Mouse (Mus musculus) bone marrow macrophage, adult 2 months (primary cell): Measurements from ENCODE around the gene Adamts7.

Experiments
- CTCF ChIP-seq: IDR thresholded peaks from 2 replicates; pipeline ENCODE4 v1.5.1; 2012; ENCODE audit warnings: low read depth, mild to moderate bottlenecking, low read length, moderate library complexity
- POLR2A ChIP-seq: IDR thresholded peaks from 2 replicates; pipeline ENCODE4 v1.6.1; 2012; ENCODE audit warnings: mild to moderate bottlenecking, low read depth, low read length, borderline replicate concordance

DNA sequence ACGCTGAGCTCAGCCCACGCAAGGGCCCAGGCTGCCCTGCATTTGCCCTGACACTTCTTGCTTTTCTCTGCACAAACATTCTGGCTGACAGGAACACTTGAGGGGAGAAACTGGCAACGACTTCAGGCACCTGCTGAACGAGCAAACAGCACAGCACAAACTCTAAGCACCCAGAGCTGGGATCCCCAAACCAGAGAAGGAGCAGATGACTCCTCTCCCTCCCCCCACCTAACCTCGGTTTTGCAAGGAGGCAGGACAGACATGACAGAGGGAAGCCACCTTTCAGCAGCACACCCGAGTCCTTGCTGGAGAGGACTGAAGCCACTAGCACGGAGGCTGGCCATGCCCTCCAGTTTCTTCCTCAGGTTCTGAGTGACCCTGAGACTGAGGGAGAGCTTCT lies 84.4 kb downstream of the Adamts7 start:
- TF ChIP-seq POLR2A (no peak), CTCF (no peak)
